Mouse (Mus musculus): ENCODE results near the gene Armh1.
"Not testable (repeated sequence)": the region's sequence is repeated elsewhere in the genome, so short reads cannot be mapped to it uniquely, and the experiment has no call there.

Gene Armh1

GRCm38 (mm10) chr4:117267831-117268437 is 16.0 kb upstream of the Armh1 start:
- DNase-seq (ENCODE audit: low spot score in 2 of 2) = no peak

- peak; percentile 86 to 91 for DNase-seq (ENCODE audit: low spot score in 2 of 2)
Observed at GRCm38 (mm10) chr4:117267284-117267683, 15.4 kb upstream of the Armh1 start.

- DNase-seq (ENCODE audit: low spot score in 2 of 2) = no peak
Observed at GRCm38 (mm10) chr4:117262987-117263386, 11.1 kb upstream of the Armh1 start.

GRCm38 (mm10) chr4:117262101-117262913 is 10.4 kb upstream of the Armh1 start:
- DNase-seq (ENCODE audit: low spot score in 2 of 2) = no peak

GRCm38 (mm10) chr4:117261222-117261621 is 9.3 kb upstream of the Armh1 start:
- DNase-seq (ENCODE audit: low spot score in 2 of 2) = no peak

- not testable (repeated sequence) for DNase-seq (ENCODE audit: low spot score in 2 of 2)
Observed at GRCm38 (mm10) chr4:117259909-117260308, 8.0 kb upstream of the Armh1 start.

GRCm38 (mm10) chr4:117254672-117255071 is 2.7 kb upstream of the Armh1 start:
- no peak for DNase-seq (ENCODE audit: low spot score in 2 of 2)

GRCm38 (mm10) chr4:117254017-117254627 is 2.2 kb upstream of the Armh1 start:
- DNase-seq (ENCODE audit: low spot score in 2 of 2) = no peak

GRCm38 (mm10) chr4:117253218-117254016 is 1.5 kb upstream of the Armh1 start:
- no peak for DNase-seq (ENCODE audit: low spot score in 2 of 2)

GRCm38 (mm10) chr4:117252755-117253154 is 830 bp upstream of the Armh1 start:
- no peak for DNase-seq (ENCODE audit: low spot score in 2 of 2)

GRCm38 (mm10) chr4:117252351-117252750 is 426 bp upstream of the Armh1 start:
- no peak for DNase-seq (ENCODE audit: low spot score in 2 of 2)

GRCm38 (mm10) chr4:117250982-117251381 is 943 bp downstream of the Armh1 start:
- DNase-seq (ENCODE audit: low spot score in 2 of 2) = no peak

GRCm38 (mm10) chr4:117240867-117241266 is 11.1 kb downstream of the Armh1 start:
- DNase-seq (ENCODE audit: low spot score in 2 of 2) = no peak

- DNase-seq (ENCODE audit: low spot score in 2 of 2) = no peak
Observed at GRCm38 (mm10) chr4:117239153-117239552, 12.8 kb downstream of the Armh1 start.

- DNase-seq (ENCODE audit: low spot score in 2 of 2) = no peak
Observed at GRCm38 (mm10) chr4:117235822-117236221, 16.1 kb downstream of the Armh1 start.

- no peak for DNase-seq (ENCODE audit: low spot score in 2 of 2)
Observed at GRCm38 (mm10) chr4:117234166-117234741, 17.7 kb downstream of the Armh1 start.

GRCm38 (mm10) chr4:117231208-117231607 is 20.7 kb downstream of the Armh1 start:
- DNase-seq (ENCODE audit: low spot score in 2 of 2) = no peak

GRCm38 (mm10) chr4:117230331-117230730 is 21.6 kb downstream of the Armh1 start:
- no peak for DNase-seq (ENCODE audit: low spot score in 2 of 2)

- no peak for DNase-seq (ENCODE audit: low spot score in 2 of 2)
Observed at GRCm38 (mm10) chr4:117229590-117229989, 22.3 kb downstream of the Armh1 start.

GRCm38 (mm10) chr4:117225250-117225649 is 26.7 kb downstream of the Armh1 start:
- DNase-seq (ENCODE audit: low spot score in 2 of 2) = no peak

- DNase-seq (ENCODE audit: low spot score in 2 of 2) = no peak
Observed at GRCm38 (mm10) chr4:117224122-117224521, 27.8 kb downstream of the Armh1 start.

- DNase-seq (ENCODE audit: low spot score in 2 of 2) = no peak
Observed at GRCm38 (mm10) chr4:117223001-117223400, 28.9 kb downstream of the Armh1 start.
